Mouse (Mus musculus): Measurements from ENCODE around the gene Gm6367. TPM values are rescaled to one million over a fixed set of nuclear protein-coding genes. Genes with fewer than 3 reads are reported as not detected.
"Not testable (repeated sequence)": the region's sequence is repeated elsewhere in the genome, so short reads cannot be mapped to it uniquely, and the experiment has no call there.

Gene Gm6367
- not detected for total RNA-seq (2021)
- long read RNA-seq, experiment 1: 0 reads
- long read RNA-seq, experiment 2: 0 reads

DNA sequence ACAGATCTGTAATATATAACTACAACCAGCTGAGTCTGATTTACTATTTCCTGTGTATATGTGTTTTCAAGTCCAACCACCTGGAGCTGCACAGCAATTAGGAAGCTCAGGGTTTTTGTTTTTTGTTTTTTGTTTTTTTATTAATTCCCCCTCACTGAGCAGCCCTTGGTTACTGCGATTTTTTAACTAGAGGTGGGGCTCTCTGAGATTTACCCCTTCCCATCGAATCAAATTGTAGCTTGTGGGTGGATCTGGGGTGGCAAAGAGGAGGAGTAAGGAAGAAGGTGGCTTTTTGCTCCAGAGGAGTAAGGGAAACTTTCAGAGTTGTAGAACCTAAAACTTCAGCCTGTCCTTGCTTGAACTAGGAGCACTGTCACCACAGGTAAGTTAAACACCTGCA lies at the start of gene Gm6367:
TSS of gene Gm6367 (plus strand) at position 301 of the 400 bp plus-strand sequence.
- DNase-seq (ENCODE audit: low spot score in 2 of 2): not testable (repeated sequence)

Other genes with a start within 250 kb of the Gm6367 start
- gene Gm3183, start 123.2 kb upstream of the Gm6367 start, total RNA-seq (2021): not detected
- not detected for gene Gm7942, start 118.3 kb downstream of the Gm6367 start, total RNA-seq (2021)
- not detected for gene Gm16513, start 194.0 kb downstream of the Gm6367 start, total RNA-seq (2021)

All from left cerebral cortex, adult 18-20 months (tissue).